Mouse (Mus musculus): Measurements from ENCODE around the gene Rrp1.

GRCm38 (mm10) chr10:78439550-78439949, 26.7 kb upstream of the Rrp1 start:
- TF ChIP-seq POLR2A (IDR thresholded peaks at IDR 0.05; ENCODE audit: low read depth, low read length) (no peak), CTCF (IDR thresholded peaks at IDR 0.05; ENCODE audit: extremely low read depth, insufficient read depth, insufficient read length, insufficient replicate concordance) (peak; percentile 19; the same call in 1 of the 2 replicates)

Measured in spleen, adult 2 months (tissue).